Mouse (Mus musculus) myocyte (in vitro differentiated cells): ENCODE data around the gene Nupl1. TPM values are rescaled to one million over a fixed set of nuclear protein-coding genes. Genes with fewer than 3 reads are reported as not detected.

Source experiments
- H3K27me3 ChIP-seq: one replicate; pipeline ENCODE4 v1.6.1; 2011; ENCODE audit not compliant: control insufficient read depth, insufficient read depth, insufficient read length
- H3K36me3 ChIP-seq: one replicate; pipeline ENCODE4 v1.6.1; 2011; ENCODE audit not compliant: control insufficient read depth, insufficient read depth
- H3K4me2 ChIP-seq: one replicate; pipeline ENCODE4 v1.6.1; 2011; ENCODE audit warnings: low read depth, control low read depth
- H3K4me3 ChIP-seq: one replicate; pipeline ENCODE4 v1.5.1; 2011; ENCODE audit warnings: mild to moderate bottlenecking, control low read depth, moderate library complexity
- H3K79me2 ChIP-seq: one replicate; pipeline ENCODE4 v1.6.1; 2011; ENCODE audit not compliant: control insufficient read depth, insufficient read depth
- H3ac ChIP-seq: one replicate; pipeline ENCODE4 v1.6.1; 2011; ENCODE audit not compliant: control insufficient read depth, insufficient read length
- CEBPB ChIP-seq: IDR thresholded peaks from 2 replicates; pipeline ENCODE4 v1.6.1; 2011; ENCODE audit warnings: mild to moderate bottlenecking, moderate library complexity; ENCODE audit not compliant: poor library complexity, insufficient read depth, severe bottlenecking
- E2F4 ChIP-seq: IDR thresholded peaks from one replicate; pipeline ENCODE4 v1.6.1; 2011; ENCODE audit warnings: mild to moderate bottlenecking, control low read depth, moderate library complexity; ENCODE audit not compliant: insufficient read depth
- MAX ChIP-seq: IDR thresholded peaks from one replicate; pipeline ENCODE4 v1.6.1; 2011; ENCODE audit warnings: low read depth, mild to moderate bottlenecking, control low read depth
- MYOD1 ChIP-seq, 3 experiments: IDR thresholded peaks; one replicate each; pipeline ENCODE4 v1.6.1; 2011; ENCODE audit warnings: control low read depth in 2 of 3, low read depth in 2 of 3, mild to moderate bottlenecking in 2 of 3, moderate library complexity in 1 of 3; ENCODE audit not compliant: insufficient read length in 2 of 3, control insufficient read depth in 1 of 3
- MYOG ChIP-seq, 3 experiments: IDR thresholded peaks; one replicate each; pipeline ENCODE4 v1.6.1; 2011; ENCODE audit warnings: control low read depth in 2 of 3, low read depth in 2 of 3, mild to moderate bottlenecking in 2 of 3; ENCODE audit not compliant: insufficient read length in 2 of 3, control insufficient read depth in 1 of 3, insufficient read depth in 1 of 3
- POLR2A ChIP-seq: IDR thresholded peaks from one replicate; pipeline ENCODE4 v1.6.1; 2011; ENCODE audit warnings: low read depth, mild to moderate bottlenecking, control low read depth, moderate library complexity; ENCODE audit not compliant: insufficient read length
- POLR2AphosphoS2 ChIP-seq: IDR thresholded peaks from one replicate; pipeline ENCODE4 v1.6.1; 2011; ENCODE audit warnings: low read depth, control low read depth; ENCODE audit not compliant: insufficient read length
- REST ChIP-seq: IDR thresholded peaks from one replicate; pipeline ENCODE4 v1.6.1; 2011; ENCODE audit warnings: mild to moderate bottlenecking, control low read depth, moderate library complexity; ENCODE audit not compliant: insufficient read depth, insufficient read length
- SRF ChIP-seq: IDR thresholded peaks from one replicate; pipeline ENCODE4 v1.6.1; 2011; ENCODE audit warnings: low read depth; ENCODE audit not compliant: control insufficient read depth, insufficient read length
- TCF12 ChIP-seq: IDR thresholded peaks from one replicate; pipeline ENCODE4 v1.6.1; 2011; ENCODE audit warnings: mild to moderate bottlenecking, control low read depth; ENCODE audit not compliant: poor library complexity, insufficient read depth, severe bottlenecking
- TCF3 ChIP-seq: IDR thresholded peaks from one replicate; pipeline ENCODE4 v1.6.1; 2011; ENCODE audit warnings: low read depth, control low read depth; ENCODE audit not compliant: insufficient read length
- USF1 ChIP-seq: IDR thresholded peaks from one replicate; pipeline ENCODE4 v1.6.1; 2011; ENCODE audit warnings: low read depth, mild to moderate bottlenecking, control low read depth, moderate library complexity
- polyA plus RNA-seq: library from polyadenylated mRNA; unstranded; fragments of >200 nt; fragmentation: generic; extraction: Trizol; gene quantifications from one replicate; pipeline ENCODE4 v1.2.1, GENCODE M21; 2012; ENCODE audit warnings: missing spikeins

Gene Nupl1
- polyA plus RNA-seq, 1 experiment: not detected

DNA sequence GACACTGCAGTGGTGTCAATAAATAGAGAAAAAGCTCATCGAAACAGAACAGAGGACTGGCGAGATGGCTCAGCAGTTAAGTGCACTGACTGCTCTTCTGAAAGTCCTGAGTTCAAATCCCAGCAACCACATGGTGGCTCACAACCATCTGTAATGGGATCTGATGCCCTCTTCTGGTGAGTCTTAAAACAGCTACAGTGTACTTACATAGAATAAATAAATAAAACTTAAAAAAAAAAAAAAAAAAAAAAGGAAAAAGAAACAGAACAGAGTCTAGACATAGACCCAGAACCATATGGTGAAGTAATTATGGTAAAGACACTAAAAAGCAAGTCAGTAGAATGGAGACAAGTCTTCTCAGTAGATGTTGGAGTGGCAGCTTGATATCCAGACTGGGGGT lies 69.9 kb downstream of the Nupl1 start:
- Histone ChIP-seq H3K4me3 (no peak overlapping the region), H3ac (no peak overlapping the region), H3K27me3 (peaks cover 27% of the 10 kb centered on the region), H3K79me2 (no peaks in the 10 kb centered on the region), H3K4me2 (no peak overlapping the region), H3K36me3 (no peaks in the 10 kb centered on the region)
- TF ChIP-seq MYOG (IDR thresholded peaks at IDR 0.05; ENCODE audit: control insufficient read depth in 1 of 3, insufficient read depth in 1 of 3, insufficient read length in 2 of 3, low read depth in 2 of 3): no peak
- TF ChIP-seq MAX: no peak
- no peak for TF ChIP-seq SRF
- TF ChIP-seq POLR2AphosphoS2: no peak

- no peak for TF ChIP-seq TCF3
- TF ChIP-seq TCF12: no peak
- TF ChIP-seq MYOG (IDR thresholded peaks at IDR 0.05; ENCODE audit: control insufficient read depth in 1 of 3, insufficient read depth in 1 of 3, insufficient read length in 2 of 3, low read depth in 2 of 3): no peak
- TF ChIP-seq USF1: no peak
- no peak for TF ChIP-seq E2F4
- TF ChIP-seq MYOD1 (IDR thresholded peaks at IDR 0.05; ENCODE audit: control insufficient read depth in 1 of 3, insufficient read length in 2 of 3, low read depth in 2 of 3): no peak
- no peak for TF ChIP-seq POLR2AphosphoS2
- TF ChIP-seq CEBPB: no peak
- no peak for TF ChIP-seq REST
- no peak for TF ChIP-seq SRF
- no peak for TF ChIP-seq POLR2A
- TF ChIP-seq MAX: no peak
- Histone ChIP-seq H3K27me3 (peaks cover 43% of the 10 kb centered on the region), H3K36me3 (no peaks in the 10 kb centered on the region), H3K4me2 (no peak overlapping the region), H3K4me3 (no peak overlapping the region), H3K79me2 (no peaks in the 10 kb centered on the region), H3ac (no peak overlapping the region)
These were observed 72.7 kb downstream of the Nupl1 start for GRCm38 (mm10) chr14:60178571-60178955.

GRCm38 (mm10) chr14:60177614-60178570 lies 73.3 kb downstream of the Nupl1 start:
- Histone ChIP-seq H3K4me3 (no peak overlapping the region), H3K27me3 (peaks cover 50% of the 10 kb centered on the region), H3K36me3 (no peaks in the 10 kb centered on the region), H3K79me2 (no peaks in the 10 kb centered on the region), H3ac (no peak overlapping the region), H3K4me2 (no peak overlapping the region)
- TF ChIP-seq TCF12: no peak
- TF ChIP-seq MYOD1 (IDR thresholded peaks at IDR 0.05; ENCODE audit: control insufficient read depth in 1 of 3, insufficient read length in 2 of 3, low read depth in 2 of 3): no peak
- TF ChIP-seq POLR2AphosphoS2: no peak
- no peak for TF ChIP-seq SRF
- no peak for TF ChIP-seq USF1
- no peak for TF ChIP-seq CEBPB

DNA sequence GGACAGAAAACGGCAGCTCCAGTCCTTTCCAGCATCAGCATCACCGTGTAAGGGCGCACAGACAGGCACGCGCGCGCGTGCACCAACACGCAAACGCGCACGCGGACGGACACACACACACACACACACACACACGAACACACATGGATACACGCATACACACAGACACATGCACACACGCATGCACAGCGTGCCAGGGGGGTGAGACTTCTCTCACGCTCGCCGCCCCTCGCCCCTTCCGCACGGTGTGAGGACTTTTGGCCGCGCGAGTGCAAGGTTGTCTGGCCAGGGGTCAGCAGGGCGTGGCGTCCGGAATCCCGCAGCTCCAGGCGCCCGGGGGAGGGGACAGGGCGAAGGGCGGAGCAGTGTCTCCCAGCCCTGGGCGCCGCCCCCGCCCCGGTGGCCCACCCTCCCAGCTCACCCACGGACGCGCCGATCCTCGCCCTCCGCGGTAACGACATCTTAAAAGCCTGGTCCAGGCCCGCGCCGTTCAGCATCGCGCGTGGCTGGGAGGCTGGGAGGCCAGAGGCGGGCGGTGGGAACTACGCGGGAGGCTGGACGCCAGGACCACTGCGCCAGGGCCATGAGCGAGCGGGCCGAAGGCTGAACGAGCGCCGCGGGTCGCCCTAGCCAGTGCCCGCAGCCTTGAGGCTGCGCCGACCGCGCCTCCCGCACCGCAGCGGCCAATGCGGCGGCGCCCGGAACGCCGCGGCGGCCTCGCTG lies 74.2 kb downstream of the Nupl1 start:
- peaks cover 59% of the 10 kb centered on the region for H3K27me3 ChIP-seq
- H3K4me2 ChIP-seq: no peak overlapping the region
- no peak overlapping the region for H3ac ChIP-seq
- no peak overlapping the region for H3K4me3 ChIP-seq
- no peaks in the 10 kb centered on the region for H3K79me2 ChIP-seq
- no peaks in the 10 kb centered on the region for H3K36me3 ChIP-seq
- TF ChIP-seq REST (no peak), USF1 (no peak), TCF12 (no peak)

DNA sequence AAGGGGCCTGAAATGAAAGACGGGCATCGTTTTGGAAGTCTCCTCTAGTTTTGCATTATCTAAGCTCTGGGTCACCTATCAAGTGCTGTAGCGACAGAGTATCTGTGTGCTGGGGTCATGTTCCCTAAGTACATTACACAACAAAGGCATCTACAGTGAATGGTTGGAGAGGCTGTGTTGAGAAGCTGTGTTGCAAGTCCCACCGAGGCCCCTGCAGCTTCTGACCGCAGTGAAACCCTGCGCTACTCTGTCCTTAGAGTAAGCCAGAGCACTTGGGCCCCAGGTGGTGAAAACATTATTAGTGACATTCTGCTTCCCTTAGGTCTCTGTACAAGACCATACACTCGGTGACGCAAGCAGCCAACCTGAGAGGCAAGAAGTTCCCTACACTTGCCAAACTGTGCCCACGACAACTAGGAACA lies 74.8 kb downstream of the Nupl1 start:
- no peak overlapping the region for H3ac ChIP-seq
- H3K27me3 ChIP-seq: peaks cover 59% of the 10 kb centered on the region
- TF ChIP-seq SRF (no peak), MYOD1 (IDR thresholded peaks at IDR 0.05; ENCODE audit: control insufficient read depth in 1 of 3, insufficient read length in 2 of 3, low read depth in 2 of 3) (no peak), MYOG (IDR thresholded peaks at IDR 0.05; ENCODE audit: control insufficient read depth in 1 of 3, insufficient read depth in 1 of 3, insufficient read length in 2 of 3, low read depth in 2 of 3) (no peak), TCF12 (no peak), POLR2A (no peak), TCF3 (no peak), POLR2AphosphoS2 (no peak), USF1 (no peak), MAX (no peak), E2F4 (no peak), CEBPB (no peak), REST (no peak)
- H3K36me3 ChIP-seq: no peaks in the 10 kb centered on the region
- H3K79me2 ChIP-seq: no peaks in the 10 kb centered on the region
- no peak overlapping the region for H3K4me2 ChIP-seq
- H3K4me3 ChIP-seq: no peak overlapping the region
